Mouse (Mus musculus) yolk sac, embryonic 10.5 days (tissue): ENCODE results near the gene Mbl2.
A peak's percentile ranks its signal among the peaks of the same experiment; 100 is the strongest.
"Not testable (repeated sequence)": the region's sequence is repeated elsewhere in the genome, so short reads cannot be mapped to it uniquely, and the experiment has no call there.

Experiments
- DNase-seq: peaks from one replicate; pipeline ENCODE4 v3.0.0-alpha.2; 2017; ENCODE audit warnings: low spot score

Mbl2 gene

DNA sequence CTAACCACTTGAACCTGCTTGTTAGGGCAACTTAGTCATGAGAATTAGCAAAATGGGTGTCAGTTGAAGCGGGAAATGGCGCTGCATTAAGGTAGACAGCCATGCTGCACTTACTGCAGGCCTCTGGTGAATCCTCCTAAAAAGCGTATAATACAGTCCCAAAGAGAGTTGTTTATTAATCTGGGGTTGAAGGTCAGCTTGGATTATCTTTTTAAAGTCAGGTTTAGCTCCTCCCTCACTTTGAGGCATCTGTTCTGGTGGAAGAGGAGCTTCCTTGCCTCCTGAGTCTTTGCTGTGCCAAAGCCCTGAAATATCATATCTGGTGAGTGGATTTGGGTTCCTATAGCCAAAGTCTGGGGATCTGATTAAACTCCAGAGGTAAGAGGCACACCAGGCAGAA, at the start of gene Mbl2:
Gene Mbl2, plus strand, starts transcription at position 252 of the 400 bp plus-strand sequence.
- peak; percentile 42 for DNase-seq

DNA sequence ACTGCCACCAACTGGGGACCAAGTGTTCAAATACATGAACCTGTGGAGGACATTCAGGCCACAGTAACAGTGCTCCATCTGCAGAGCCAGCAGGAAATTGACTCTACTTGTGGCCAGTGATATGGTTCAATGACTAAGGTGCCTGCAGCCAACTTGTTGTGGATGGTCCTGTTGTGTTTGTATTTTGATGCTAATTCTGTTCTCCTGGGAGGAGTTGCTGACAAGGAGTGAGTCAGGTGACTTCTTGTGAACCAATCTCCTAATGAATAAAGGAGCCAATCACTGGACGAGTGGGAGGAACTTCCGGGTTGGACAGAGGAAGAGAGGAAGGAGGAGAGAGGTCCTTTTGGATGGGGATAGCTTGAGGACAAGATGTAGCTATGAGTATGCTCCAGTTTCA, 47.2 kb upstream of the Mbl2 start:
- DNase-seq = no peak

DNA sequence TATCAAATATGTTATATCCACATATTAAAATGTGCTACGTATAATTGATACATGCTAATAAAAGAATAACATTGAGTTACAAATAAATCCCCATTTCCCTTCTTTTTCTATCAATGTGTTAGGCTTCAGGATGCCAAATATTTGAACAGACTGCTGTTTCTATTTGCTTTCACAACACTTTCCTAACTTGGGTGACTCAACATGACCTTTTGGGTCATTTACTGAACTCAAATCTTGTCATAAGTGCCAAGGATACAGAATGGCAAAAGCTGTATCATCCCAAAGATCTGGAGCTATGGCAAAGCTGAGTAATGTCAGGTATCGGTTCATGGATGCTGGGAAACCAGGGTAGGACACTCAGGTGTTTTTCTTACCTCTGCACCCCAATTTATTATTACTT, 45.5 kb upstream of the Mbl2 start:
- no peak for DNase-seq

DNA sequence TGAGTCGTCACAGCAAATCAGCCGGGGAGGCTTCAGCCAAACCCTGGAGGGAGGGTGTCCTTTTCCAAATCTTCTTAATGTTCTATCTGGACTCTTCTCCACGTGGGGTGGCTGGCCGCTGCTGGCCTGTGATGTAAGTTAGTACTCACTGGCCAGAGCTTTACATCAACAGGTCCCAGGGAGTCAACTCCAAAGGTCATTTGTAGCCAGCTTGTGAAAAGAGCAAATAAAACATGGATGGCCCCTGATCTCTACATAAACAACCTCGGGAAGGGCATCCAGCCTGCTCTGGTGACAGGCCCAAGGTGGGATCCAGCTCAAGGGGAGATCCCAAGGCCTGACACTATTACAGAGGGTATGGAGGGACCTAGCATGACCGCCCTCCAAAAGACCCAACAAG, 37.7 kb upstream of the Mbl2 start:
- peak; percentile 80 for DNase-seq

DNA sequence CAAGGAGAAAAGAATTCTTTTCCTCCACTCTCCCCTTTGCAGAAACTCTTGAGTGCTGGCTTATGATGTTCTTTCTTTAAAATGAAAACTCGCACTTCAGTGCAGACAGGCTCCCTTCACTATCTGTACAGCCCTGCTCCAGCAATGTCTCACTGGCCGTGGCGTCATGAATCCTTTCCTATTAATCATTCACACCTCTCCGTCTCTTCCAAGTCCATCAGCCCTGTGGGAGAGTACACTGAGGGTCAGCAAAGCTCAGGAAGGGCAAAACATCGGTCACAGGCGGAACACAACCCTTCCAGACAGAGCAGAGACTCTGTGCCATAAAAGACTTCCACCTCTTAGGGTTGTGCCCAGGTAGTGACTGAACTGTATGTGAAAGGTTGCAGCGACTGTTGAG, 30.6 kb upstream of the Mbl2 start:
- DNase-seq = peak; percentile 73

DNA sequence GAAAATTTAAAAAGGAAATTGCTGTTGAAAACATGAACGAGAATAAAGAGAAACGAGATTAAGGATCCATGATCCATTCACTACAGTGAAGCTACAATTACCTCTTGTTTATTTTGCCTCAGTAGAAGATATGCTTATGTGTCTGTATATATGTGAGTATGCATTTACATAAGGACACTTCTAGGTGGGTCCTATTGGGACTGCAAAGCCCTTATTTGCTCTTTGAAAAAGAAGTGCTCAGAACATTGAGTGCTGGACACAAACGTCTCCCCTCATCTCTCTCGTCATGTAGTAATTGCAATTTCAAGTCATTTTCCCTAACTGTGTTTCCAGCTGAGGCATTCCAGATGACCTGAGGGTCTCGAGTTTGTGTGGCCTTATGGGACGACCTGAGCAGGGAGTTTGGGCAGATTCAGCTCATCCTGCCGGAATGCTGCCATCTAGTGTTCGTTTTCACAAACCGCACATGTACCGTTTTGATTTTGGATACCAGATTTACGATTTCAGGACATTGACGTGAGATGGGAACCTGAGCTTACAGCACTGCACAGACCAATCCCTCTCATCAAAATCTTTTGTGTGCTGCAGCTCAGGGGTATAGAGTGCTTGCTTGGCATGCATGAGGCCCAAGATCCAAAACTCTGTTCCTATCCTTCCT, 27.5 kb upstream of the Mbl2 start:
- DNase-seq = peak; percentile 67

DNA sequence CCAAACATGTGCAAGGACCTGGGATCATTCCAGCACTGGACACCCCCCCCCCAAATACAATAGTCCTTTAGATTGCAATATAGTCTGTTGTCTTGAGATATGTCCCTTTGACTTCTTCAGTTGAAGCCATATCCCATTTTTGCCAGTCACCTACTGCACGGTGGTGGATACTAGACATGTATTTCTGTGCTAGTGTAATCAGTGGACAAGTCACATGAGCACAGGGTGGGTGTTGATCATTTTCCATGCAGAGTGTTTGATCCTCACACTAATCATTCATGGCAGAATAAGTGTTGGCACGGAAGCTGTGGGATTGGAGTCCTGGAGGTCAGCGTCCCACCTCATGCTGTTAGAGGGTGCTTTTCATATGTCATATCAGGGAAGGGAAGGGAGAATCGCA, 26.9 kb upstream of the Mbl2 start:
- DNase-seq = no peak

DNA sequence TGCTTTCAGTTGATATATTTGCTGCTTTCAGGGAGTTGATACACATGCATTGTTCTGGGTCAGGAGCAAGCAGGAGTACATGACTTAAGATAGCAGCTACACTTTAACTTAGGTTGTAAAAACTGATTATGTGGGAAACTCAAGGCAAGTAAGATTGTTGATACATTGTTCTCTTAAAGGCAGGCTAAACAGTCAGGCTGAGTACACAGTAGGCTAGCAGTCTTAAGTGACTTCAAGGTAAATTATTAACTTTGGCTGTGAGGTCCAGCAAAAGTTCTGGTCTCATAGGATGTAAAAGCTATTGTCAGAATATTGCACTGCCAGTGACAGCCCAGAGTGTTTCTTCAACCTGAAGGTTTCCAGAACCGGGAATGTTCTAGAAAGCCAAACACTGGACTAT, 25.8 kb upstream of the Mbl2 start:
- peak; percentile 54 for DNase-seq

DNA sequence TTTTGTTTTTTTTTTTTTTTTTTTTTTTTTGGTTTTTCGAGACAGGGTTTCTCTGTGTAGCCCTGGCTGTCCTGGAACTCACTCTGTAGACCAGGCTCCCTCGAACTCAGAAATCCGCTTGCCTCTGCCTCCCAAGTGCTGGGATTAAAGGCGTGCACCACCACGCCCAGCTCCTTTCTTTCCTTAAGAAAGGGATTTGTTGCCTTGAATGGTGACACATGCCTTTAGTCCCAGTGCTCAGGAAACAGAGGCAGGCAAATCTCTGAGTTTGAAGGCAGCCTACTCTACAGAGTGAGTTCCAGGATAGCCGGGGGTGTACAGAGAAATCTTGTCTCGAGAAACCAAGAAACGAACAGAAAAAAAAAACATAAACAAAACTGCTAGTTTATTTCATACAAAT, 23.7 kb upstream of the Mbl2 start:
- DNase-seq = not testable (repeated sequence)

DNA sequence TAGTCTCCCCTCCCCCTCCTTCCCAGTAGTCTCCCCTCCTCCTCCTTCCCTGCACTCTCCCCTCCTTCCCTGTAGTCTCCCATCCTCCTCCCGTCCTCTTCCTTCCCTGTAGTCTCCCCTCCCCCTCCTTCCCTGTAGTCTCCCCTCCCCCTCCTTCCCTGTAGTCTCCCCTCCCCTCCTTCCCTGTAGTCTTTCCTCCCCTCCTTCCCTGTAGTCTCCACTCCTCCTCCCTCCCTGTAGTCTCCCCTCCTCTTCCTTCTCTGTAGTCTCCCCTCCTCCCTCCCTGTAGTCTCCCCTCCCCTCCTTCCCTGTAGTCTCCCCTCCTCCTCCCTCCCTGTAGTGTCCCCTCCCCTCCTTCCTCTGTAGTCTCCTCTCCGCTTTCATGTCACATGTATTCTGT, 18.7 kb upstream of the Mbl2 start:
- DNase-seq = no peak

DNA sequence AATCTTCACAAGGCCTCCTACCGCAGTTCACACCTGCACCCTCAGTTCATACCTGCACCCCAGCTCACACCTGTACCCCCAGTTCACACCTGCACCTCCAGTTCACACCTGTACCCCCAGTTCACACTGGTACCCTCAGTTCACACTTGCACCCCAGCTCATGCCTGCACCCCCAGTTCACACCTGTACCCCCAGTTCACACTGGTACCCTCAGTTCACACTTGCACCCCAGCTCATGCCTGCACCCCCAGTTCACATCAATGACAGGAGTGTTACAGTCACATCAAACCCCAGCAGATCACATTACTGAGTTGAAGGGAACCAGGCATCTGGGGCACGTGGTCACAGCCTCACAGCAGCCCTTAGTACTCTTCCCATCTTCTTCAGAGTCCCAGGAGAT, 17.0 kb upstream of the Mbl2 start:
- DNase-seq = not testable (repeated sequence)

DNA sequence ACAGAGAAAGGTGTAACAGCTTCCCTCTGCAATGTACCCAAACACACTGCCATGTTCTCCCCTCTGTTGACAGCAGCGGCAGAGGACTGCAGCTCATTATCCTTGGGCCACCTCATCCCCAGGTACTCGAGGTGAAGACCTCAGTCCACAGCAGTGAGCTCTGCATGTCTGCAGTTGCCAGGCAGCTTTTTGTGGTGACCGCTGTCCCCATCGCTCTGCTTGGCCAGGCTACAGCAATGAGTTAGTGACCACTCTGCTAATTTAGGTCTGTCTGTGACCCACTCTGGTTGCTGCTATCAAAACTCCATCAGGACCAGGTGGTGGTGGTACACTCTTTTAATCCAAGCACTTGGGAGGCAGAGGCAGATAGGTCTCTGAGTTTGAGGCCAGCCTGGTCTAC, 16.6 kb upstream of the Mbl2 start:
- DNase-seq = no peak

DNA sequence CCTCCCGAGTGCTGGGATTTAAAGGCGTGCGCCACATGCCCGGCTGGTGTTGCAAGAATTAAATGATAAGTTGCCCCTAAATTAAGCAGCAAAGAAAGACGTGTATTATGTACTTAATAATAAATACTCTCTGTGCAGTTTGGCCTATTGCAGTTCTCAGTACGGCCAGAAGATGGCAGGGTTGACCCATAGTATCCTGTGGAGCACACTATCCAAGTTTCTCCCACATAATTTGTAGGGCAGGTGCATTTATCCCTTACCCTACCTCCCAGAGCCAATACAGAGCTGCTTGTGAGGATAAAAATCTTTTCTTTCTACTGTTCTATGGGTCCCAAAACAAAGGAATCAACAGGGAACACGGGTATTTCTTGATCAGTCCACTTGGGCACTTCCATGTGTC, 15.4 kb upstream of the Mbl2 start:
- no peak for DNase-seq

DNA sequence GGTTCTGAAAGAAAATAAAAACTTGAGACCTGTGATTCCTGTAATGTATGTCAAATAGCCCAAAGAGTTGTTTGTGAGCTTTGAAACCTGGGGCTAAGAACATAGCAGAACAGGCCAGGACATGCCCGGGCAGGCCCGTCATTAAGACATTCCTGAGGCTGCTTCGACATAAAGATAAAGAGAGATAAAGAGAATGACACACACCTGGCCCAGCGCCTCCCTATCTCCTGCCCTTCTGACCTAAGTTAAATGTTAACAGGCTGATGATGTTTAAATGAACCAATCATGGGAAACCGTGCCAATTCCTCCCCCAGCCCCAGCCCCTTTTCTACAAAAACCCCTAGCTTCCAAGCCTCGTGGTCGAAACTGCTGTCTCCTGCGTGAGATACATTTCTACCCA, 10.1 kb upstream of the Mbl2 start:
- DNase-seq = not testable (repeated sequence)

DNA sequence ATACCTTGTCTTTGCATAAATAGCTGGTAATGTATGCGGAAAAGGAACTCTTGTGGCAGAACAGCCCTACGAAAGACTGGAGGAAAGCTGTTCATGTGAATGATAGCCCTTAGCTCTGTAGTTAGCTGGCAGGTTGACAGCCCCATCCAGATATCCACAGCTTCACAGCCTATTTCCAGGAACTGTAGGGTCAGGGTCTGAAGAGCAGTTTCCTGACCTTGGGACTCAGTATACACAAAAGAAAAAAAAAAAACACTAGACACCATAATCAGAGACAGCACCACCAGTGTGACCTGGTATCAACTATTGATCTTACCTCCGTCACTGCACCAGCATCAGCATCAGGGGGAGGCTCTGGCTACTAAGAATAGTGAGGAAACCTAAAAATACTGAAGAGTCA, 3.3 kb upstream of the Mbl2 start:
- DNase-seq = peak; percentile 56

DNA sequence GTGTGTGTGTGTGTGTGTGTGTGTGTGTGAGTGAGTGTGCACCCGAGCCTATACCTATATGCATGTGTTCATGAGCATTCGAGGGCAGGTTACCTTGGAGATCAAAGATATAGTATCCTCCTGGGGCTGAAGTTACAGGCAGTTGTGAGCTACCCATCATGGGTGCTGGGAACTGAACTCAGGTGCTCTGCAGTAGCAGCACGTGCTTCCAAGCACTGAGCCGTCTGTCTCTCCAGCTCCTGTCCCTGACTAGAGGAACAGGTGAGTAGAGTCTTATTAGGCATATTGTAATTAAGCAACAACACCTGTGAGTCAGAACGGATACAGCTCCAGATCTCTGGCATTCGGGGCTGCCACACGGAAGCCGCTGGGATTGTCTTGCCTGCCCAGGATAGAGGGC, 1.7 kb downstream of the Mbl2 start:
- DNase-seq = no peak

DNA sequence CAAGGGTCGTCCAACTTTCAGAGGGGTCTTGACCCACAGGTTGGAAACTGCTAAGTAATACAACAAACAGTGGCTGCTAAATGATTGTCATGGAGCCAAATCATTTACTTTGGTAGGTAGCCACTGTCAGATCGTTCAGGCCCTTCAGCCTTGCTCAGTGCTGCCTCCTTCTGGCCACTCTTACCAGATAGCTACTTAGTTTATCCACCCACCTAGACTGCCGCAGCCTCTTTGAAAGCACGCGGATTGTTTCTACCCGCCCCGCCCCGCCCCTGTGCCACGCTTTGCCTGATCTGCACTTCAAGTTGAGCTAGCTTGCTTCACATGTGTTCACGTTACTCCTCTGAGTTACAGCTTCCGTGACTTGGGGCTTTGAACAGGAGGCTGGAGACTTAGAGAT, 14.6 kb downstream of the Mbl2 start:
- DNase-seq = peak; percentile 60

DNA sequence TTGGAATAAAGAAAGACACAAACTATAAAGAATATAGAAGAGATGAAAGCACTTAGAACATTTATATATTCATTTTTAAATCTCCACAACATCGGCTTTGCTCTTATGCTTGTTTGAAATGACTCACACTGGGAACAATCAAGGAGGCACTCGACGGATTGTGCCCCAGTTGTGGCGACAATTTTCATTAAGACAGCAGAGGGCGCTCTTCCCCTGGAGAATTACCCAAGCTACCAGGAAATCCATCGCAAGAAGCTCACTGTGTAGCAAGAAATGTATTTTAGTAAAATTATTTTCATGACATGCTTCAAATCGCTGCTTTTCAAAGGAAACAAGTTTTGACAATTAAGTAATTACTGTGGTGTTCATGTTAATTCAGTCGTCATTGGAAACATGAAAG, 16.1 kb downstream of the Mbl2 start:
- peak; percentile 42 for DNase-seq

DNA sequence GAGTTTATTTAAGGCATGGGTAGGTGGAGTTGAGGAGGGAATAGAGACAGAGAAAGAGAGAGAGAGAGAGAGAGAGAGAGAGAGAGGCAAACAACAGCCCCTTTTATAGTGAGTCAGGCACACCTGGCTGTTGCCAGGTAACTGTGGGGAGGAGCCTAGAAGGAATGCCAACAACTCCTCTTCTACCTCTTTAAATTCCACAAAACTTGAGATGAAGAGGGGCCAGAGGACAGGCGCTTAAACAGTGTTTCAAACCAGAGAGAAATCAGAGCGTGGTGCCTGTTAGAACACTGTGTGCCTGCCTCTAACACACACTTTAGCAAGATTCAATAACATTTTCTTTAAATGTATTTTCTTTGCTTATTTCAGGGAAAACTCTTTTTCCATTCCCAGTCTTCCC, 19.5 kb downstream of the Mbl2 start:
- no peak for DNase-seq

DNA sequence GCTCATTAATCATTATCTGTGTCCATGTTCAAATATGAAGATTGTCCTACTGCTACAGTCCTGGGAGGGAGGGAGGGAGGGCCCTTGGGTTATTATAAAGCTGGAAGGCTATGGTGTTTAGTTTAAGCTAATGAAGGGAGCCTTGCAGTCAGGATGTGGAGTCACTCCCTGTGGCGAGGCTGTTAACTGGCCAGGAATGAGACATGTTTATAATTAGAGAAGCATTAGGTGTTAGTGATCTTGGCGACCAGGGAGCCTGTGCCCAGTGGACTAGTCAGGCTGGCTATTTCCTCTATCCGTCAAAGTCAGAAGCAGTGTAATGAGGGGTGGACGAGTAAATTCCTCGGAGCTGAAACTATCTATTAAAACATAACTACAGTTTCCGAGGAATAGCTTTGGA, 23.6 kb downstream of the Mbl2 start:
- DNase-seq = no peak

DNA sequence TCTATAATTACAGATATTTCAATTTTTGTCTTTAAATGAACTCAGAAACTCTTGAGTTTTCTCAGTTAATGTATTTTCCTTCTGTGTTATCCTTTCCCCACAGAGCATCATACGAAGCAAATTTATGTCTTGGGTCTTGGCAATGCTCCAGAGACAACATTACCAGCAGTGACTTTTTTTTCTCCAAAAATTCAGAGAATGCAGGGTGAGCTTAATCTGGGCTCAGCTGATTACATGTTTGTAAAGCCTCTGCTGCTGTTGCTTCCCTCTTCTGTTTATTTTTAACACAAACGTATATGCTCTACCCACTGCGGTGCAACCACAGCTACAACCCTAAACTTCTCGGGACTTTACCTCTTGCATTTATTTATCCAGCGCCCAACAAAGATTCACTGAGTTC, 48.4 kb downstream of the Mbl2 start:
- no peak for DNase-seq

DNA sequence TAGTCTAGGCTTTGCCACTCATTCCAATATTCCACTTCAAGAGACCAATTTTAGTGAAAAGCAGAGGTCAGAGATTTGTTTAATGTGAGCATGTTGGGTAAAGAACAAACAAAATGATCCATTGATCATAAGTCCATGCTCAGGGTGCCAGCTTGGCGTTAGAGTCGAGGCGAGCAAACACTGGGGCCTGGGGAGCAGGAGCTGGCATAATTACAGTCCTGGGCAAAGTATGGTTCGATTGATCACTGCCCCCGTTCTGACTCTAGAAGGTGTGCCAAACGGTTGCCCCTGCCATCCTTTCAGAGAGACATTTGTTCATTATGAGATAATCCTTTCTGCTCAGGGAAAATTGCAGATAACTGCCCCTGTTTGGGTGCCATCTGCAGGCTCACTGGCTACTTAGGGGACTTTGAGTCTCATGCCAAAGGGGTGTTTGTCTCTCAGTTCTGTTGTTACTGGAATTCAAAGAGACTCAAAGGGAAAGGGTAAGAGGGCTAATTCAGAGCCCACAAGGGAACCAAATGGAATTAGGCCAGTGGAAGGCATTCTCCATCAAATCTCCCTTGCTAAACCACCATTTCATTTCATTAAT, 55.3 kb downstream of the Mbl2 start:
- DNase-seq = no peak
